Mouse (Mus musculus): ENCODE measurements at regions not wholly inside any gene's neighbourhood (a gene's known extent, or its start where the extent isn't known, plus 50 kb on each side); places are given as distances from the start of the nearest gene placed in this dataset.

- TF ChIP-seq POLR2A (IDR thresholded peaks at IDR 0.05; ENCODE audit: borderline replicate concordance, insufficient read depth, low read length) (no peak), CTCF (IDR thresholded peaks at IDR 0.05; ENCODE audit: borderline replicate concordance, insufficient read depth, low read depth, low read length) (no peak)
These were observed 458.4 kb upstream of the Cdh4 start for GRCm38 (mm10) chr2:178983801-178984200.
